Mouse (Mus musculus) forebrain, embryonic 14.5 days (tissue): ENCODE data around the gene Lrfn2. TPM values are rescaled to one million over a fixed set of nuclear protein-coding genes. Genes with fewer than 3 reads are reported as not detected.
A peak's percentile ranks its signal among the peaks of the same experiment; 100 is the strongest.

ENCODE experiments used
- ATAC-seq: fragments of 200-750 bp; cut with Nextera tagmentation; 2 replicates; pipeline ENCODE4 v1.8.0; 2017; ENCODE audit warnings: mild to moderate bottlenecking, moderate library complexity
- DNase-seq: peaks from one replicate; pipeline ENCODE4 v3.0.0-alpha.2; 2015; ENCODE audit warnings: low spot score
- H3K27ac ChIP-seq: fragments of 300-500 bp; sonication (generic); 2 replicates; pipeline ENCODE4 v1.5.1; 2014; ENCODE audit warnings: low read depth, mild to moderate bottlenecking, control low read depth, low read length, moderate library complexity
- H3K27me3 ChIP-seq: fragments of 300-500 bp; sonication (generic); replicated peaks from 2 replicates; pipeline ENCODE4 v1.6.1; 2014; ENCODE audit warnings: low read length, control low read depth, mixed read lengths; ENCODE audit not compliant: control insufficient read depth, insufficient read depth
- H3K36me3 ChIP-seq: fragments of 300-500 bp; sonication (generic); 2 replicates; pipeline ENCODE4 v1.6.1; 2014; ENCODE audit warnings: low read length, control low read depth; ENCODE audit not compliant: control insufficient read depth, insufficient read depth
- H3K4me1 ChIP-seq: fragments of 300-500 bp; sonication (generic); 2 replicates; pipeline ENCODE4 v1.6.1; 2014; ENCODE audit warnings: antibody characterized with exemption, low read length, control low read depth; ENCODE audit not compliant: control insufficient read depth, insufficient read depth
- H3K4me2 ChIP-seq: fragments of 300-500 bp; sonication (generic); 2 replicates; pipeline ENCODE4 v1.6.1; 2014; ENCODE audit warnings: mild to moderate bottlenecking, control low read depth, low read length
- H3K4me3 ChIP-seq: fragments of 300-500 bp; sonication (generic); 2 replicates; pipeline ENCODE4 v1.5.1; 2014; ENCODE audit warnings: low read depth, low read length, control low read depth
- H3K9ac ChIP-seq: fragments of 300-500 bp; sonication (generic); 2 replicates; pipeline ENCODE4 v1.6.1; 2014; ENCODE audit warnings: mild to moderate bottlenecking, low read length, control low read depth, moderate library complexity
- H3K9me3 ChIP-seq: fragments of 300-500 bp; sonication (generic); replicated peaks from 2 replicates; pipeline ENCODE4 v1.6.1; 2016; ENCODE audit warnings: low read length, control low read depth, mixed read lengths; ENCODE audit not compliant: control insufficient read depth
- WGBS: fragments of 180-500 bp; shearing (Covaris S2); extraction: QIAGEN DNeasy Blood & Tissue Kit; methylation state at CpG from one replicate; pipeline ENCODE4 v1.1.7; 2014; 5-methylcytosine and 5-hydroxymethylcytosine counted together
- polyA plus RNA-seq: library from polyadenylated mRNA; unstranded; fragments of >200 nt; fragmentation: Nextera tagmentation; extraction: Ambion mirVana; gene quantifications from 2 replicates; pipeline ENCODE4 v1.2.1, GENCODE M21; 2014

The Lrfn2 gene
- 3.5 and 5.2 TPM in 2 replicates for polyA plus RNA-seq

- H3K36me3 ChIP-seq: no peaks in the 10 kb centered on the region
- H3K4me1 ChIP-seq: 0 out of 2 replicates have a peak, but pooled peaks cover 4% of the 10 kb centered on the region
- 1% methylated on average over 55 of the region's 56 CpGs for WGBS
- H3K27ac ChIP-seq: peak within 1 kb of the TSS; percentile 63; the same call in 1 of the 2 replicates
- no peaks in the 10 kb centered on the region for H3K9me3 ChIP-seq
- H3K4me3 ChIP-seq: peak within 1 kb of the TSS; percentile 50
- H3K27me3 ChIP-seq: no peaks in the 10 kb centered on the region; the same call in 1 of the 2 replicates
- DNase-seq: peak; percentile 89
- peak within 1 kb of the TSS; percentile 78 for H3K9ac ChIP-seq
- ATAC-seq: peak; percentile 95
- H3K4me2 ChIP-seq: peak within 1 kb of the TSS; percentile 73
Observed at GRCm38 (mm10) chr17:48931621-48932405, at the start of gene Lrfn2. Gene Lrfn2, plus strand, starts transcription at chr17:48932379.

GRCm38 (mm10) chr17:48887472-48888385 lies 44.5 kb upstream of the Lrfn2 start:
- H3K9me3 ChIP-seq: no peaks in the 10 kb centered on the region
- H3K4me2 ChIP-seq: no peak overlapping the region
- no peaks in the 10 kb centered on the region for H3K27me3 ChIP-seq
- no peak overlapping the region for H3K9ac ChIP-seq
- no peak for ATAC-seq
- no peaks in the 10 kb centered on the region for H3K4me1 ChIP-seq
- 45% methylated on average over 8 of the region's 8 CpGs for WGBS
- DNase-seq: no peak
- no peaks in the 10 kb centered on the region for H3K36me3 ChIP-seq
- H3K27ac ChIP-seq: no peak overlapping the region
- H3K4me3 ChIP-seq: no peak overlapping the region

- Histone ChIP-seq H3K4me1 (no peaks in the 10 kb centered on the region), H3K9me3 (no peaks in the 10 kb centered on the region), H3K27me3 (no peaks in the 10 kb centered on the region), H3K27ac (no peak overlapping the region), H3K9ac (no peak overlapping the region), H3K4me3 (no peak overlapping the region), H3K4me2 (no peak overlapping the region), H3K36me3 (no peaks in the 10 kb centered on the region)
- no peak for ATAC-seq
- 70% methylated on average over 4 of the region's 4 CpGs for WGBS
- no peak for DNase-seq
Observed at GRCm38 (mm10) chr17:48905286-48906040, 26.7 kb upstream of the Lrfn2 start.

- ATAC-seq (no peak), DNase-seq (no peak)
- Histone ChIP-seq H3K27me3 (no peaks in the 10 kb centered on the region), H3K27ac (no peak overlapping the region), H3K4me3 (no peak overlapping the region), H3K36me3 (no peaks in the 10 kb centered on the region), H3K4me2 (no peak overlapping the region), H3K9me3 (no peaks in the 10 kb centered on the region), H3K9ac (no peak overlapping the region), H3K4me1 (no peaks in the 10 kb centered on the region)
- 53% methylated on average over 6 of the region's 6 CpGs for WGBS
Observed at GRCm38 (mm10) chr17:48913437-48913836, 18.7 kb upstream of the Lrfn2 start.

- Histone ChIP-seq H3K9ac (no peak overlapping the region), H3K4me1 (no peaks in the 10 kb centered on the region), H3K9me3 (no peaks in the 10 kb centered on the region), H3K27ac (no peak overlapping the region), H3K4me3 (no peak overlapping the region), H3K36me3 (no peaks in the 10 kb centered on the region), H3K27me3 (no peaks in the 10 kb centered on the region), H3K4me2 (no peak overlapping the region)
- 20% methylated on average over 11 of the region's 11 CpGs for WGBS
- ATAC-seq (no peak), DNase-seq (peak; percentile 3)
Observed at GRCm38 (mm10) chr17:48917411-48917810, 14.8 kb upstream of the Lrfn2 start.

- no peaks in the 10 kb centered on the region for H3K27me3 ChIP-seq
- no peak for ATAC-seq
- H3K27ac ChIP-seq: no peak overlapping the region
- WGBS: 85% methylated on average over 3 of the region's 3 CpGs
- H3K9ac ChIP-seq: no peak overlapping the region
- peak; percentile 7 for DNase-seq
- H3K4me1 ChIP-seq: no peaks in the 10 kb centered on the region
- H3K36me3 ChIP-seq: no peaks in the 10 kb centered on the region
- no peaks in the 10 kb centered on the region for H3K9me3 ChIP-seq
- H3K4me3 ChIP-seq: no peak overlapping the region
- H3K4me2 ChIP-seq: no peak overlapping the region
Observed at GRCm38 (mm10) chr17:48918458-48918857, 13.7 kb upstream of the Lrfn2 start.

GRCm38 (mm10) chr17:48922905-48923304 lies 9.3 kb upstream of the Lrfn2 start:
- H3K4me3 ChIP-seq: no peak overlapping the region
- no peak overlapping the region for H3K27ac ChIP-seq
- H3K4me1 ChIP-seq: no peaks in the 10 kb centered on the region
- H3K9me3 ChIP-seq: no peaks in the 10 kb centered on the region
- no peak overlapping the region for H3K9ac ChIP-seq
- no peak overlapping the region for H3K4me2 ChIP-seq
- DNase-seq: no peak
- WGBS: 88% methylated on average over 2 of the region's 2 CpGs
- ATAC-seq: no peak
- H3K36me3 ChIP-seq: no peaks in the 10 kb centered on the region
- no peaks in the 10 kb centered on the region for H3K27me3 ChIP-seq

GRCm38 (mm10) chr17:48925426-48925825 lies 6.8 kb upstream of the Lrfn2 start:
- Histone ChIP-seq H3K9me3 (no peaks in the 10 kb centered on the region), H3K36me3 (no peaks in the 10 kb centered on the region), H3K27ac (no peak overlapping the region), H3K4me2 (no peak overlapping the region), H3K4me3 (no peak overlapping the region), H3K27me3 (no peaks in the 10 kb centered on the region), H3K4me1 (no peaks in the 10 kb centered on the region), H3K9ac (no peak overlapping the region)
- DNase-seq (no peak), ATAC-seq (no peak)
- 86% methylated on average over 9 of the region's 9 CpGs for WGBS
